Mouse (Mus musculus) kidney, adult 2 months (tissue): ENCODE measurements around the gene Tbxa2r.

Experiments
- CTCF ChIP-seq: fragments of 200-500 bp; conservative IDR thresholded peaks from 2 replicates; pipeline ENCODE4 v1.5.1; 2011; ENCODE audit warnings: low read depth, mild to moderate bottlenecking, control low read depth, low read length, moderate library complexity, mixed read lengths; ENCODE audit not compliant: insufficient read depth, insufficient read length
- POLR2A ChIP-seq: fragments of 200-500 bp; IDR thresholded peaks from one replicate; pipeline ENCODE4 v1.6.1; 2011; ENCODE audit warnings: low read depth, low read length, control low read depth

DNA sequence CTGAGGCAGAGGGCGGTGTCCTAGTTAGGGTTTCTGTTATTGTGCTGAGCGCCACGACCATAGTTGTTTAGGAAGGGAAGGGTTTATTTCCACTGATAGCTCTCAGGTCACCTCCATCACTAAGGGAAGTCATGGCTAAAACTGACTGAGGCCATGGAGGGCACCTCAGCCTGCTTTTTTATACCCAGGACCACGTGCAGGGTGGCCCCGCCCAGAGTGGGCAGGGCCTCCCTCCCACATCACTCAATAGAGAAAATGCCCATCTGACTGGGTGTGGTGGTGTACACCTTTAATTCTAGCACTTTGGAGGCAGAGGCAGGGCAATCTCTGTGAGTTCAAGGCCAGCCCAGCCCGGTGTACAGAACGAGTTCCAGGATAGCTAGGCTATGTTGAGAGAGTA is 14.3 kb upstream of the Tbxa2r start:
- no peak for TF ChIP-seq CTCF
- no peak for TF ChIP-seq POLR2A
